Mouse (Mus musculus) megakaryocyte, embryonic 14.5 days (primary cell): ENCODE data around the gene Klhl33.

ENCODE experiments used
- FLI1 ChIP-seq: IDR thresholded peaks from 2 replicates; pipeline ENCODE4 v1.6.1; 2012; ENCODE audit warnings: low read length, inconsistent platforms, mixed read lengths
- GATA1 ChIP-seq: IDR thresholded peaks from 3 replicates; pipeline ENCODE4 v1.6.1; 2012; ENCODE audit warnings: mixed read lengths, low read length, inconsistent platforms, borderline replicate concordance

GRCm38 (mm10) chr14:50927366-50927765 lies 30.1 kb upstream of the Klhl33 start:
- no peak for TF ChIP-seq GATA1
- TF ChIP-seq FLI1 = no peak
